Mouse (Mus musculus) limb, embryonic 10.5 days (tissue): Measurements from ENCODE around the gene Ankrd2. TPM values are rescaled to one million over a fixed set of nuclear protein-coding genes. Genes with fewer than 3 reads are reported as not detected.

ENCODE experiments used
- DNase-seq: peaks from one replicate; pipeline ENCODE4 v3.0.0-alpha.2; 2017; ENCODE audit warnings: low spot score
- H3K27ac ChIP-seq: fragments of 300-500 bp; sonication (generic); 2 replicates; pipeline ENCODE4 v1.5.1; 2016; ENCODE audit warnings: mild to moderate bottlenecking
- H3K27me3 ChIP-seq: fragments of 300-500 bp; sonication (generic); 2 replicates; pipeline ENCODE4 v1.6.1; 2016; ENCODE audit warnings: low read depth, mild to moderate bottlenecking; ENCODE audit not compliant: poor library complexity, severe bottlenecking
- H3K36me3 ChIP-seq: fragments of 300-500 bp; sonication (generic); 2 replicates; pipeline ENCODE4 v1.6.1; 2016; ENCODE audit warnings: mild to moderate bottlenecking, moderate library complexity
- H3K4me1 ChIP-seq: fragments of 300-500 bp; sonication (generic); 2 replicates; pipeline ENCODE4 v1.6.1; 2016
- H3K4me3 ChIP-seq: fragments of 300-500 bp; sonication (generic); 2 replicates; pipeline ENCODE4 v1.5.1; 2016; ENCODE audit warnings: mild to moderate bottlenecking, moderate library complexity
- H3K9me3 ChIP-seq: fragments of 300-500 bp; sonication (generic); replicated peaks from 2 replicates; pipeline ENCODE4 v1.6.1; 2016; ENCODE audit warnings: mild to moderate bottlenecking
- WGBS: fragments of 180-500 bp; shearing (Covaris S2); methylation state at CpG from one replicate; pipeline ENCODE4 v1.1.7; 2016; 5-methylcytosine and 5-hydroxymethylcytosine counted together
- polyA plus RNA-seq: library from polyadenylated mRNA; unstranded; fragments of >200 nt; fragmentation: Nextera tagmentation; extraction: Ambion mirVana; gene quantifications from 2 replicates; pipeline ENCODE4 v1.2.1, GENCODE M21; 2016

Ankrd2 gene
- polyA plus RNA-seq, 1 experiment from 2014 or later: not detected

DNA sequence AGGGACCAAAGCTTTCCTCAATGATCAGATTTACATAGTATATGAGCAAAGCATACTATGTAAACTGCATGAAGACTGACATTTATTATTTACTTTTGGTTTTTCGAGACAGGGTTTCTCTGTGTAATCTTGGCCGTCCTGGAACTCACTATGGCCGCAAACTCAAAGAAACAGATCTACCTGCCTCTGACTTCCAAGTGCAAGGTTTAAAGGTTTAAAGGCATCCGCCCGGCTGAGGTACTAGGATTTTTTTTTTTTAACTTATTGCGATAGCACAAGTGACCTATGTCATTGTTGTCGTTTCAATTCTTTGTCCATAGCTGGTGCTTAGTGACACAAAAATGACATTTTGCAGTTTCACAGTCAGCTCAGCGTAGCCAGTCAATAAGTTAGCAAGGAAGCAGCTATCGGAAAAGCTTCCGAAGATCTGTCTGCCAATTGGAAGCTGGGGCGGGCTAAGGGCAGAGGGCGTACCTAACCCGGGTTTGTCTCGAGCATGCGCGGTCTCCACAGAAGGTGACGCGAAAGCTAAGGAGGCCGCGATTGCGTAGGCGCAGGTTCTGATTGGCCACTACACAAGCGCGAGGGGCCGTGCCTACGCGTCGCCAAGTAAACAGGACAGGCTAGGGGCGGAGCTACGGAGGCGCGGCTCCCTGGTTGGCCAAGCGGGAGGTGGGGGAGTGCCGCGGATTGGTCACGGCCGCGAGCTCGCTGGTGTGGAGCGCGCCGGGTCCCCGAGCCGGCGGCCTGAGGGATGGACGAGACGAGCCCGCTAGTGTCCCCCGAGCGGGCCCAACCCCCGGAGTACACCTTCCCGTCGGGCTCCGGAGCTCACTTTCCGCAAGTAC lies 54.2 kb downstream of the Ankrd2 start, which contains the start of gene Pi4k2a:
Pi4k2a (plus strand) TSS at position 723 of the 848 bp plus-strand sequence.
- Histone ChIP-seq H3K9me3 (no peaks in the 10 kb centered on the region), H3K4me3 (peak within 1 kb of the TSS; percentile 94), H3K27me3 (no peaks in the 10 kb centered on the region), H3K27ac (peak within 1 kb of the TSS; percentile 89), H3K4me1 (peaks cover 33% of the 10 kb centered on the region), H3K36me3 (peaks cover 17% of the 10 kb centered on the region)
- DNase-seq: peak; percentile 93
- 1% methylated on average over 49 of the region's 55 CpGs for WGBS

DNA sequence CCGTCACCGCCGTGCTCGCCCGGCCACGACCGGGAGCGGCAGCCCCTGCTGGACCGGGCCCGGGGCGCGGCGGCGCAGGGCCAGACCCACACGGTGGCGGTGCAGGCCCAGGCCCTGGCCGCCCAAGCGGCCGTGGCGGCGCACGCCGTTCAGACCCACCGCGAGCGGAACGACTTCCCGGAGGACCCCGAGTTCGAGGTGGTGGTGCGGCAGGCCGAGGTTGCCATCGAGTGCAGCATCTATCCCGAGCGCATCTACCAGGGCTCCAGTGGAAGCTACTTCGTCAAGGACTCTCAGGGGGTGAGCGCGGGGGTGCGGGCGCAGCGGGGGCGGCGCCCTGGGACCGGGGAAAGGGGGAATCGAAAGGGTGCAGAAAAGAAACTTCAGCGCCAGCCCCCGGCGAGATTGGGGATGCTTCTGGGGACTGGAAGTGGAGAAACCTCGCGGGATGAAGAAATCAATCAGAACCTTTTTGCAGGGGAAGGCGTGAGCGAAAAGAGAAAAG lies 54.9 kb downstream of the Ankrd2 start:
- no peaks in the 10 kb centered on the region for H3K27me3 ChIP-seq
- H3K36me3 ChIP-seq: peaks cover 25% of the 10 kb centered on the region
- H3K9me3 ChIP-seq: no peaks in the 10 kb centered on the region
- WGBS: under 1% methylated on average over 52 of the region's 52 CpGs
- no peak for DNase-seq
- H3K27ac ChIP-seq: peak overlapping the region; percentile 89
- peaks cover 30% of the 10 kb centered on the region for H3K4me1 ChIP-seq
- peak overlapping the region; percentile 94 for H3K4me3 ChIP-seq

Other genes with a start within 250 kb of the Ankrd2 start
- 45.7 and 47.1 TPM in 2 replicates for gene Arhgap19, start 234.0 kb upstream of the Ankrd2 start, polyA plus RNA-seq
- gene Frat1, start 206.0 kb upstream of the Ankrd2 start, polyA plus RNA-seq: 4.3 and 4.9 TPM in 2 replicates
- 1.9 and 3.0 TPM in 2 replicates for gene Frat2, start 187.9 kb upstream of the Ankrd2 start, polyA plus RNA-seq
- gene Rrp12, start 139.8 kb upstream of the Ankrd2 start, polyA plus RNA-seq: 31.9 and 39.8 TPM in 2 replicates
- 900 and 1,117 TPM in 2 replicates for gene Pgam1, start 124.1 kb upstream of the Ankrd2 start, polyA plus RNA-seq
- 91.7 and 102 TPM in 2 replicates for gene Exosc1, start 102.6 kb upstream of the Ankrd2 start, polyA plus RNA-seq
- 92.0 and 96.5 TPM in 2 replicates for gene Zdhhc16, start 102.5 kb upstream of the Ankrd2 start, polyA plus RNA-seq
- gene Mms19, start 54.8 kb upstream of the Ankrd2 start, polyA plus RNA-seq: 39.9 and 52.5 TPM in 2 replicates
- 14.2 and 15.1 TPM in 2 replicates for gene Ubtd1, start 54.2 kb upstream of the Ankrd2 start, polyA plus RNA-seq
- 1.1 and 1.3 TPM in 2 replicates for gene Hoga1, start 9.6 kb downstream of the Ankrd2 start, polyA plus RNA-seq
- gene 4933411K16Rik, start 16.2 kb downstream of the Ankrd2 start, polyA plus RNA-seq: 0.24 TPM in 1 of 2 replicates, not detected in the other
- gene Morn4, start 50.4 kb downstream of the Ankrd2 start, polyA plus RNA-seq: 43.6 and 49.0 TPM in 2 replicates
- gene Pi4k2a, start 54.5 kb downstream of the Ankrd2 start, polyA plus RNA-seq: 31.9 and 33.0 TPM in 2 replicates
- gene Avpi1, start 93.1 kb downstream of the Ankrd2 start, polyA plus RNA-seq: 22.1 and 25.0 TPM in 2 replicates
- 5.6 and 5.8 TPM in 2 replicates for gene Marveld1, start 111.4 kb downstream of the Ankrd2 start, polyA plus RNA-seq
- gene Zfyve27, start 128.0 kb downstream of the Ankrd2 start, polyA plus RNA-seq: 27.6 and 30.8 TPM in 2 replicates
- 0.21 and 2.4 TPM in 2 replicates for gene Sfrp5, start 166.3 kb downstream of the Ankrd2 start, polyA plus RNA-seq
- gene Golga7b, start 211.6 kb downstream of the Ankrd2 start, polyA plus RNA-seq: not detected in 2 replicates